Mouse (Mus musculus): ENCODE data around the gene Krt87.

The Krt87 gene

DNA sequence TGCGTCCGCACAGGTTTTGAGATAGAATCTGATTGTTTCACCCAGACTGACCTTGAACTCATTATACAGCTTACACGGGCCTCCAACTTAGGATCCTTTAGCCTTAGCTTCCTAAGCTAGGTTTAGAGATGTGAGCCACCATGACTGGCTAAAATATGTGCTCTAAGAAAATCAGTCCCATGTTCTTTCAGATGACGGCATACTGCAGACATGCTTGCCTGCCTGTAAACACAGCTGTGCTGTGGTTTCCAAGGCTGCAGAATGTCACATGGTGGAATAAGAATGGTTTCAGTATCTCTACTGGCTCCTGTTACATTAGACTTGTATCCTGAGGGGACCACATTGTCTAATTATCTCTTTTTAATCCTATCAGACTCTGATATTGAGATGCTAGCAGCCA is 19.7 kb downstream of the Krt87 start:
- in situ Hi-C loops (cut with MboI, MseI) = loop anchor here (10.0 kb wide), 1 partner anchor 56 kb away; the partner anchor contains the start of gene Krt86

DNA sequence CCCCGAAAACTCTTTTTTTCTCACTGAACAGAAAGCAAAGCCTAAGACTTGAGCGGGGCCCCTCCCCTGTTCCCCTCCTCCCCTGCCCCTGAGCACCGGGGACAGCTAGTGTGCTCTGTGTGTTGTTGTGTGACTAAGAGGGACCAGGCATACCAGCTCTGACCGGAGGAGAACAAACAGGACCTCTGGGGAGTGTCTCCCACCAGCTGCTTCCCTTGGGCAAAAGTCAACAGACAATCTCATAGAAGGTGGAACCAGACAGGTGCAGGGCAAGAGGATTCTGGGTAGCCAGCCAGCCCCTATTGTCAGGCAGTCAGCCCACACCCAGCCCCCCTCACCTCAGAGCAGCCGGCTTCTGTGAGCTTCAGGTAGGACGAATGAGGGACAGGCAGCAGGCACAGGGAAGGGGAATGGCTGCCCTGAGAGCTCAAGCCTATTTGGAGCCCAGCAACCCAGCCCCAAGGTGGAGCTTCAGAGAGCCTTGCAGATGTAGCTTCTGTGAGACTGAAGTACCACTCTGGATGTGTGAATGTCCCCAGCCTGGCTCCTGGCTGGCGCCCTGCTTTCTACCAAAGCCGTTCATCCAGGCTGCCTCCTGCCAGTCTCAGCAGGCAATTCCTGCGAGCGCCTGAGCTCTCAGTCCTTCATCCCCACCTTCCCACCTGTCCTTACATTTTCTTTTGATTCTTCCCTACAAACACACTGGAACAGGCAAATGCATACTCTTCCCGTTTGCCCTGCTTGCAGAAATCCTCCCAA is 23.6 kb downstream of the Krt87 start:
- in situ Hi-C loops (cut with MboI, MseI) = loop anchor here (10.0 kb wide), 1 partner anchor 60 kb away; the partner anchor contains the start of gene Krt86

DNA sequence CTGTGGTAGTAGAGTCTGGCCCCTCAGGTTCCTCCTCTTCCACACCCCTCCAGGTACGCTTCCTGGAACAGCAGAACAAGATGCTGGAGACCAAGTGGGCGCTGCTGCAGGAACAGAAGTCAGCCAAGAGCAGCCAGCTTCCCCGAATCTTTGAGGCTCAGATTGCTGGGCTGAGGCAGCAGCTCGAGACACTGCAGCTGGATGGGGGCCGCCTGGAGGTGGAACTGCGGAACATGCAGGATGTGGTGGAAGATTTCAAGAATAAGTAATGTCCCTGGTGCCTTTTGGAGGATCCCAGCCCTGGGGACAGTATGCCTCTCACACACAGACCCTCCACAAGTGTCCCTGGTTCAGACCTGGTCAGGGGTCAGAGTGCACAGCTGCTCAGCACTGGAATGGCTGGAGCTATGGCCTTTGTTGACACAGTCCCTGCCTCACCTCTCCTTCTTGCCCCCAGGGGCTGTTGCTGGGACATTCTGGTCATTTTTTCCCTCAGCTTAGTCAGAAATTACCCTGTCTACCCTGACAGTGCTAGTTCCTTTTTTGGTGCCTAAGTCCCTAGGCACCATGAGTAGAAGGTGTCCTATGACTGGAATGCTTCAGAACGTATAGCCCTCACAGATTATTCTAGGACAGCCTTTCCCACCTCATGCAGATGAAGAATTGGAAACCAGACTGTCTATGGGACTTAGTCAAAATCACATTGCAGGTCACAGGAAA is 24.5 kb downstream of the Krt87 start:
- in situ Hi-C loops (cut with MboI, MseI) = loop anchor here (10.0 kb wide), 1 partner anchor 61 kb away; the partner anchor contains the start of gene Krt86

DNA sequence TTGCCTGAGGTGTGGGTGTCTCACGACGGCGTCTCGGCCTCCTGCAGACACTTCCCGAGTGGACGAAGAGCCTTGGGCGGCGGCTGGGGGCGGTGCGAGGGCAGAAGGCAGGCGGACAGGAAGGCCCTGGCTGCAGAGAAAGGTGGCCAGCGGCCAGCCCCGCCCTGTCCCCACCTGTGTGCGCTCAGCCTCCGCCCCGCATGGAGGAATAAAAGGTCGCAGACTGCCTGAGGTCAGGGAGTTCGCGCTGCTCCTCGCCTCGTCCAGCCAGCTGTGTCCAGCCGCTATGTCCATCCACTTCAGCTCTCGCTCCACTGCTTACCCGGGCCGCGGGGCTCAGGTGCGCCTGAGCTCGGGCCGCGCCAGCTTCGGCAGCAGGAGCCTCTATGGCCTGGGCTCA is 26.4 kb downstream of the Krt87 start:
- in situ Hi-C loops (cut with MboI, MseI) = loop anchor here (10.0 kb wide), 1 partner anchor 63 kb away; the partner anchor contains the start of gene Krt86

DNA sequence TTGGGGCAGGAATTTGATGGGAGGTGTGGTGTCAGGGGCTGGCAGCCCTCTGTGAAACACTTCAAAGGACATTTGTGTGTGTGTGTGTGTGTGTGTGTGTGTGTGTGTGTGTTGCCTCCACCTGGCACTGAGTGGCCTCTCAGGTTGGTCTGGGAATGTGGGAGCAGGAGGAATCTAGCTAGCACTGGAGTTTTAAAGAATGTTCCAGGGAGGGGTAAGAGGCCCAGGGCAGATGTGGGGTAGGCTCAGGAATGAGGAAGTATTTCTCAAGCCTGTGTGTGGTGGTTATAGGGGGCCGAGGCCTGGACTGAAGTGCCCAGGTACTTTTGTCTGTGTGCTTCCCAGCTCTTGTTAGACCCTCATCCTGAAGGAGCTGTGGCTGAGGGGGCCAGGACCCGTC is 27.8 kb downstream of the Krt87 start, which contains the start of gene Krt7:
Gene Krt7 (plus strand): TSS at position 269 of the 400 bp plus-strand sequence.
- in situ Hi-C loops (cut with MboI, MseI) = loop anchor here (10.0 kb wide), 1 partner anchor 64 kb away; the partner anchor contains the start of gene Krt86

DNA sequence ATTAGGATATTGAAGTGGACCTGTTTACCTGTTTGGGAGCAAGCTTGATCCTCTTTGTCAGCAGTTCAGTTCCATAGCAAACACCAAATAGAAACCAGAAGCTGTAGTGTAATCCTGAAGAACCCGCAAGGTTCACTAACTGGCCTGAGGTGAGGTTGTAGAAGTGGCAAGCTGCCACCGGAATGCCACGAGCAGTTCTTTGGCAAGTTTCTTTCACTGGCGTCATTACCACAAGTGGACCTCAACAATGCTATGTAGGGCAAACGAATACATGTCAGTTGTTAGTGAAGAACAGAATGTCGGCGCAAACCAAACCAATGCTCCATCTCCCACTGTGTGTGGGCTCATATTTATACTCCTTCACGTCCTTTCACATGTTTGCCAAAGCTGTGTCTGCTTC is 40.3 kb downstream of the Krt87 start:
- in situ Hi-C loops (cut with MboI, MseI) = no loop called here

DNA sequence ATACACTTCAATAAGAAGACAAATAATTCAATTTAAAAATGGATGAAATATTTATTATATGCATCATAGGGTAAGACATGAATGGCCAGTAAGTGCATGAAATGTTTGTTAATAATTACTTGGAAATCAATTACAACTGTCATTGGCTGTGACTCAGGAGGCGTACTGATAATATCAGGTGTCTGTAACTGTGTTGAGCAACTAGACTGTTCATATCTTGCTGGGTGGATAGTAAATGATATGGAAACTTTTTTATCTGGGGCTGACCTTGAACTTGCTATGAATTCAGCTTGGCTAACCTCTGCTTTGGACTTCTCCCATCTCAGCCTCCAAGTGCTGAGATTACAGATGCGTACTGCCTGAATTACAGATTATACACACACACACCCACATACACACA is 40.9 kb downstream of the Krt87 start:
- in situ Hi-C loops (cut with MboI, MseI) = no loop called here

DNA sequence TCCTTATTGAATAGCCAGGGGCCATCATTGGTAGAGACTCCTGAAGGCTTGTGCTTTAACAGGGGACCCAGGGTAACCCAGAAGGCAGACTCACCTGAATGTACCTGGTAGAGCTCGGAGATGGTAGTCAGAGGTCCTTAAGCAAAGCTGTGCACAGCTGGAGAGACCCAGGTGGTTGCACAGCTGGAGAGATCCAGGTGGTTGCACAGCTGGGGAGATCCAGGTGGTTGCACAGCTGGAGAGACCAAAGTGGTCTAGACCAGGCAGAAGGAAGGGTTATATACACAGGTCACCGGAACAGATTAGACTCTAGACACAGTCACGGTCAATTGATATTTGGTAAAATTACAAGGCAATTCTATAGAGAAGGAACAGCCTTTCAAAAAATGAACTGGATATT is 41.7 kb downstream of the Krt87 start:
- in situ Hi-C loops (cut with MboI, MseI) = no loop called here

DNA sequence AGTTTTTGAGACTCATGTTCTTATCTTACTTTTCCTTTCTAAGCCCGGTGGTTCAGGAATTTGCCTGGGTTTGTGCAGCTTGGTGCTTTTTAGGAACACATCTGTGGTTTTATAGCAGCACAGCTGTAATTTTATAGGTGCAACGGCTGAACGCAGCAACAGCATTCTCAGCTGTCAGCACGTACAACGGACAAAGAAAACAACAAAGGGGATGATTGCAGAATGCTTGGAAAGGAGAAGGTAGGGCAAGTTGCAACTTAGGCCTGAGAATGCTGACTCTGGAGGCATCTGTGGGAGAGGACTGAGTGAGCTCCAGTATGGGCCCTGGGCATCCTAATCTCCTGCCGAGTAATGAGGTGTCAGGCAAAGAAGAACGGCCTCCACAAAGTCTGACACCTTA is 42.1 kb downstream of the Krt87 start:
- in situ Hi-C loops (cut with MboI, MseI) = no loop called here

DNA sequence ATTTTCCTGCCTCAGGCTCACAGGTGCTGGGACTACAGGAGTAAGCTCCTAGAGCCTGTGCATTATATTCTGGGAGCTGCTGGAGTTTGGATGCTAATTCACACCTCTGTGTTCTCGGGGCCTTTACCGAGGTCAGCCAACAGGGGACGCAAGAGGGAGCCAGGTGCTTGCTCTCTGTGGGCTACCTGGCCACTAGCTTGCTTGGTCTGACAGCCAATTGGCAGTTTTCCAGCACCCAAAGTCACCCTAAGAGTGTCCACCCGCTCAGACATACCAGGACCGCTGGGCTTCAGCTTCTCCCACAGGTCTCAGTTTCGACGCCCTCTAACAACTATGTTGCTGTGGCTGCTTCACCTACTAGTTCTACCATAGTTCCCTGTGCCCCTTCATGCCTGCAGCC is 43.7 kb downstream of the Krt87 start:
- in situ Hi-C loops (cut with MboI, MseI) = no loop called here

DNA sequence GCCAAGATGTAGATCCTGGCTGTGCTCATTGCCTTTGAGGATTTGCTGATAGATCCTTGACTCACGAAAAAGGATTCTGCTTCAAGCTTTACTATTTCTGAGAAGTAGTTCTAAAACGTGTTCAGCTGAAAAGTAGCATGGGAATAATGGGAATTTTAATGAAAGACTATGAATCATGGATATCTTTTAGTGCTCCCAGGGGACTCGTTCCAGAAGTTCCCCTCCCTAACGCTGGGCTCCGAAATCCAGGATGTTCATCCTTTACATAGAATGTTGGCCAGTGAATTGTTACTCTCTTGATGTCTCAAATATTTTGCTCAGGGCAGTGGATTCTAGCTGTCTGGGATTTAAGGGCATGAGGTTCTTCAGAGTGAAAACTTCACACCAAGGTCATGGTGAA is 46.4 kb downstream of the Krt87 start:
- in situ Hi-C loops (cut with MboI, MseI) = no loop called here

DNA sequence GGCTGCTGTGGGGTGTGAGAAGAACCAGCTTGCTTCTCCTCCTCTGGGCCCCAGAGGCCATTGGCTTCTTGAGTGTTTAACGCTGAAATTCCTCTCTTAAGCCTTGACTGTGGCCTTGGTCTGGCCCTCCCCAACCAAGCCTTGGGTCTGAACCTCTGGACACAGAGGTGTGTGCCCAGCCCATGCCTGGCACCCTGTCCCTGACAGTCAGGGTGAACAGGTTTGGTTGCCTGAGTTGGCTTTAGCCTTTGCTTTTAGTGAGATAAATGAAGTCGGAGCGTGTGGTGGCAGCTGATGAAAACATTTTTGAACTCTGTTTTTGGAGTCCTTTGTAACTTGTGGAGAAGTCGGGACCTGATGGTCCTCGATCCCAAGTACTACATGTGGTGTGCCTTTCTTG is 48.4 kb downstream of the Krt87 start:
- in situ Hi-C loops (cut with MboI, MseI) = no loop called here

DNA sequence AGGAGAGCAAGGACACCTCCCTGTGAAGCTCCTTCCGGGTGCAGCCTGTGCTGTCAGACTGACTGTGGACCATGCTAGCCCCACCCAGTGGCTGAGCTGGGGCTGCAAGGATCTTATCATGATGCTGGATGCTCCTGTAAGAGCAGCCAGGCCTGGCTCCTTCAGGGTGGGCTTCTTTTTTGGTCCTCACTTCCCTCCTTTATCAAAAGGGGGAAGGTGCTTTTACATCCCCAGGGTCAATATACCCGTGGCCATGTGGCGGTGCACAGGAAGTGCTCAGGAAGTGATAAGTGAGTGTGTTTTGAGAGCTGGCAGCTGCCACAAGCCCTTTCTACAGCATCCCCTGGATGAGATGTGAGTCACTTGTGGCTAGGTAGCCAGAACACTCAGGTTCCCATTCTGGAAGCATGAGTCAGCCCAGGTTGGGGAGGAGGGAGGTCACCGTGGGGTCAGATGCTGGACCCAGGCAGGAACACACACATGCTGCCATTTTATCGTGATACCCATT is 50.5 kb downstream of the Krt87 start:
- in situ Hi-C loops (cut with MboI, MseI) = no loop called here

DNA sequence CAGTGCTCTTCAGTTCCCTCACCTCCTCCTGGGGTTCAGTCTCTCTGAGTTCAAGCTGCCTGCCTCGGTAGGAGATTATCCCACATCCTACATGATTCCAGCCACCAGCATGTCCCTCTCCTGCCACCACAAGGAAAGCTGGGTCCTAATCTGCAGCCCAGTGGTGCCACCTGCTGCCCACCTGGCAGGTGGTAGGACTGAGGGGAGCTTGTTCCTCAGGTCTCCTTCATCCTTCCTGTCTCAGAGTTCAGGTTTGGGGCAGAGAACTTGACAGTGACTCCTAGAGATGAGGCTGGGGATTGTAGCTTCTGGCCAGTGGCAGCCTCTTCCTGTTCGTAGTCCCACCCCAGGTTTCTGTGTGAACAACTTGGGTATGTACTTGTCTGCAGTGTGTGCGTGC is 51.4 kb downstream of the Krt87 start:
- in situ Hi-C loops (cut with MboI, MseI) = no loop called here

DNA sequence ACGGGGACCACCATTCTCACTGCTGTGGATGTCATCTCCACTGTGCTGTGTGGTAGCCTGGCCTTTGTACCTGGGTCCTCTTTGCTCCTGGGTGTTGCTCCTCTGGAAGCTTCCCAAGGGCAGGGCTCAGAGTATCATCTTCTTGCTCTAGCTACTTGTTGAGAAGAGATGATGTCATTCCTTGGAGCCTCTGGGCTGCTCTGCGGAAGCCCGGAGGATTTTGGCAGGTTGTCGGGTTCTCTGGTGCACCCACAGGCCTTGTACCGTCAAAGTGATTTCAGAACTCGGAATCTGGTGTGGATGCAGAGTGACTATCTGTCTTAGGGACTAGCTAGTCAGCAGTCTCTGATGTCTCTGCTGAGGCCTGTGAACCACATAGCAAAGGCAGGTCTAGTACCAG is 53.5 kb downstream of the Krt87 start:
- in situ Hi-C loops (cut with MboI, MseI) = no loop called here

DNA sequence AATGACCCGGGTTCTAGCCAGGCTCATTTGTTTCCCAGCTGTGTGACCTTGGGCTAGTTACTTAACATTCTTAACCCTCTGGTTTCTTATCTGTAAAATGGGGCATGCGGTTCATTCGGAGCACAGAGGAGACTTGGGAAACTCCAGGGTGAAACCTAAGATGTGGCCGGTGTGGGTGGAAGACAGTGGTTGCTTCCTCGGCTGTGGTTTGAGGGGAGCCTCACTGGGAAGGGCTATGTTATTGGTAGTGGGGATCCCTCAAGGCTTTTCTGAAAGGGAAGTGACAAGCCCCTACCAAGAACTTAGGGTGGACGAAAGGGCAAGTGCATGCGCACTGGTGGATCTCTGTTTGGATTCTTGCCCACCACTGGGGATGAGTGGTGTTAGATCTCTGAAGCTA is 54.0 kb downstream of the Krt87 start:
- in situ Hi-C loops (cut with MboI, MseI) = no loop called here

DNA sequence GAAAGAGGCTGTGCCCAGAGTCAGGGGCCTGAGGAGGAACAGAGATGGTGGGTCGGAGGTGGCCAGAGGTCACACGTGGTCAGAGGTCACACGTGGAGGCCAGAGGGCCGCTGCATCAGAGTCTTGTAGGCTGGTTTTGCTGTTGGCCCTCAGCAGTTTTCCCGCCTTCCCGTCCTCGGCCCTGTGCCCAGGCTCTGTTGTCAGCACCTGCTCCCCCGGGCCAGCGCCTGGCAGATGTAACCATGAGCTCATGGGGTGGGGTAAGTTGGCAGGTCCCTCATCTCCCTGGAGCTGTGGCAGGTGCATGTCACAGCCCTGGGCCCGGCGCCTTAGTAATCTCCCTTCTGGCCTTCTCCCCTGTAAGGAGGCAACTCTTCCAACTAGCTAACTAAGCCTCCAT is 55.8 kb downstream of the Krt87 start:
- in situ Hi-C loops (cut with MboI, MseI) = no loop called here

DNA sequence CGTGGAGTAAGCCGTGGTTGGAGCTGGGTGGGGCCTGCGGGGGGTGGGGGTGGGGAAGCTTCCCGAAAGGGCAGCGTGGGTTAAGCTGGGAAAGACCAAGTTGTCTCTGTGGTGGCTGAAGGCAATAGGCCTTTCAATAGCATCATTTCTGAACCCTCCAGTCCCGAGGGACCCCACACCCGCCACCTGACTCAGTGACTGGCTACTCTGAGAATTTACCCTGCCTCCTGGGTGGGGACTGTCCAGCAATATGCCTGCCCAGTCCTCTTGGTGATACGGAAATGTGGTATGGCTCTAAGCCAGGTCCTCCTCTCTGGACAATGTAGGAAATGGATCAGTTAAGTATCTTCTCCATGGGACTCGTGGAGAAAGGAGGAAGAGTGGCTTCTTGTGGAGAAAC is 56.8 kb downstream of the Krt87 start:
- in situ Hi-C loops (cut with MboI, MseI) = no loop called here

Measured in T-helper 1 cell (primary cell).